Mouse (Mus musculus) ES-Bruce4 (cell line): Measurements from ENCODE around the gene Unc80. TPM values are rescaled to one million over a fixed set of nuclear protein-coding genes. Genes with fewer than 3 reads are reported as not detected.
"Not testable (repeated sequence)": the region's sequence is repeated elsewhere in the genome, so short reads cannot be mapped to it uniquely, and the experiment has no call there.

Experiments
- H3K27ac ChIP-seq: 2 replicates; pipeline ENCODE4 v1.5.1; 2012; ENCODE audit warnings: low read length, inconsistent platforms; ENCODE audit not compliant: insufficient read depth
- H3K27me3 ChIP-seq: 2 replicates; pipeline ENCODE4 v1.6.1; 2012; ENCODE audit warnings: mild to moderate bottlenecking, low read length, inconsistent platforms; ENCODE audit not compliant: control insufficient read depth, poor library complexity, insufficient read depth, severe bottlenecking
- H3K36me3 ChIP-seq: 2 replicates; pipeline ENCODE4 v1.6.1; 2012; ENCODE audit warnings: inconsistent platforms, mild to moderate bottlenecking, low read length, moderate library complexity; ENCODE audit not compliant: control insufficient read depth, poor library complexity, insufficient read depth, severe bottlenecking
- H3K4me1 ChIP-seq: one replicate; pipeline ENCODE4 v1.8.1; 2011; ENCODE audit warnings: low read length; ENCODE audit not compliant: control insufficient read depth, insufficient read depth
- H3K4me3 ChIP-seq: 2 replicates; pipeline ENCODE4 v1.5.1; 2011; ENCODE audit warnings: low read depth, mild to moderate bottlenecking, low read length
- H3K9ac ChIP-seq: 2 replicates; pipeline ENCODE4 v1.6.1; 2012; ENCODE audit warnings: low read depth, mild to moderate bottlenecking, inconsistent platforms; ENCODE audit not compliant: poor library complexity, severe bottlenecking
- H3K9me3 ChIP-seq: replicated peaks from 2 replicates; pipeline ENCODE4 v1.6.1; 2012; ENCODE audit warnings: mild to moderate bottlenecking, low read length, inconsistent platforms; ENCODE audit not compliant: control insufficient read depth, poor library complexity, insufficient read depth, severe bottlenecking
- CTCF ChIP-seq: IDR thresholded peaks from one replicate; pipeline ENCODE4 v1.8.1; 2011; ENCODE audit warnings: low read depth, low read length
- EP300 ChIP-seq: IDR thresholded peaks from 2 replicates; pipeline ENCODE4 v1.6.1; 2011; ENCODE audit warnings: low read depth, low read length; ENCODE audit not compliant: insufficient read depth
- POLR2A ChIP-seq: IDR thresholded peaks from one replicate; pipeline ENCODE4 v1.8.1; 2011; ENCODE audit warnings: low read length; ENCODE audit not compliant: insufficient read depth
- polyA plus RNA-seq: library from polyadenylated mRNA; stranded (reverse); fragments of >200 nt; gene quantifications from 2 replicates; pipeline ENCODE4 v1.2.4, GENCODE M21; 2011; ENCODE audit warnings: low read depth; ENCODE audit not compliant: missing spikeins, insufficient read depth, insufficient read length

Gene Unc80
- polyA plus RNA-seq, 1 experiment, result 0.27 TPM

DNA sequence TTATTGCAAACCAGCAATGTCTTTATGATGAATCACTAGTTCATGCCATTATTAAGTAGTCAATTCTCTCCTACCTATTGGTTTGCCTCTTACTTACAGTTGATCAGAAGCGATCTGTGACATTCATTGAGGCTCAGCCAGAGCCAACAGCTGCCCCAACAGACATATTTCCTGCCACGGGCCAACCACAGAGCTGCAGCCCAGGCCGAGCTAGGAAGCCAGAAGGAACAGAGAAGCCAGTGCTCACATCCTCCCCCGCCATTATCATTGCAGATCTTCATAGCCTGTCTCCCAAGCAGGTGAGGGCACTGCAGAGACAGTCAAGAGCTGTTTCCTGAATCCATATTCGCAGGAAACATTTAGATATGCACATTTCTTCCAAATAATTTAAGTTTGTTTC is 226.1 kb downstream of the Unc80 start:
- H3K36me3 ChIP-seq, result no peaks in the 10 kb centered on the region
- no peaks in the 10 kb centered on the region for H3K27me3 ChIP-seq
- H3K9ac ChIP-seq, result no peak overlapping the region
- H3K4me3 ChIP-seq, result no peak overlapping the region
- H3K9me3 ChIP-seq, result no peaks in the 10 kb centered on the region
- TF ChIP-seq POLR2A, result no peak
- no peak for TF ChIP-seq CTCF
- TF ChIP-seq EP300, result no peak
- peaks cover 2% of the 10 kb centered on the region for H3K4me1 ChIP-seq
- H3K27ac ChIP-seq, result no peak overlapping the region

GRCm38 (mm10) chr1:66695296-66695695 is 227.1 kb downstream of the Unc80 start:
- H3K4me3 ChIP-seq, result no peak overlapping the region
- H3K9me3 ChIP-seq, result no peaks in the 10 kb centered on the region
- no peak overlapping the region for H3K9ac ChIP-seq
- peaks cover 2% of the 10 kb centered on the region for H3K4me1 ChIP-seq
- no peak overlapping the region for H3K27ac ChIP-seq
- no peaks in the 10 kb centered on the region for H3K27me3 ChIP-seq
- no peak for TF ChIP-seq CTCF
- H3K36me3 ChIP-seq, result no peaks in the 10 kb centered on the region

- not testable (repeated sequence) for H3K27me3 ChIP-seq, H3K9me3 ChIP-seq, H3K4me1 ChIP-seq
- 0 out of 2 replicates have a peak, but pooled peaks have one; percentile 8 for TF ChIP-seq EP300
- H3K4me3 ChIP-seq, result peak overlapping the region; percentile 51
- peak overlapping the region; percentile 99 for H3K27ac ChIP-seq
- peaks cover 15% of the 10 kb centered on the region for H3K36me3 ChIP-seq
- H3K9ac ChIP-seq, result 0 out of 2 replicates have a peak overlapping the region, but pooled peaks have one; percentile 27
Measured at GRCm38 (mm10) chr1:66699630-66700029, 231.5 kb downstream of the Unc80 start.

GRCm38 (mm10) chr1:66700149-66700692 is 232.1 kb downstream of the Unc80 start:
- Histone ChIP-seq H3K4me1 (no peaks in the 10 kb centered on the region), H3K4me3 (peak overlapping the region; percentile 45), H3K9me3 (no peaks in the 10 kb centered on the region), H3K9ac (peak overlapping the region; percentile 48; the same call in 1 of the 2 replicates), H3K36me3 (peaks cover 15% of the 10 kb centered on the region), H3K27ac (peak overlapping the region; percentile 100), H3K27me3 (no peaks in the 10 kb centered on the region)
- no peak for TF ChIP-seq CTCF
- no peak for TF ChIP-seq POLR2A
- no peak for TF ChIP-seq EP300

GRCm38 (mm10) chr1:66700693-66701575 is 232.8 kb downstream of the Unc80 start, which contains the start of gene Rpe:
Rpe (plus strand) TSS chr1:66700831.
- H3K4me1 ChIP-seq, result no peaks in the 10 kb centered on the region
- H3K9me3 ChIP-seq, result no peaks in the 10 kb centered on the region
- H3K9ac ChIP-seq, result peak within 1 kb of the TSS; percentile 93
- peak within 1 kb of the TSS; percentile 86 for H3K4me3 ChIP-seq
- H3K36me3 ChIP-seq, result peaks cover 16% of the 10 kb centered on the region
- no peaks in the 10 kb centered on the region for H3K27me3 ChIP-seq
- H3K27ac ChIP-seq, result peak within 1 kb of the TSS; percentile 100
- TF ChIP-seq CTCF (no peak), POLR2A (peak; percentile 74), EP300 (peak; percentile 73)

DNA sequence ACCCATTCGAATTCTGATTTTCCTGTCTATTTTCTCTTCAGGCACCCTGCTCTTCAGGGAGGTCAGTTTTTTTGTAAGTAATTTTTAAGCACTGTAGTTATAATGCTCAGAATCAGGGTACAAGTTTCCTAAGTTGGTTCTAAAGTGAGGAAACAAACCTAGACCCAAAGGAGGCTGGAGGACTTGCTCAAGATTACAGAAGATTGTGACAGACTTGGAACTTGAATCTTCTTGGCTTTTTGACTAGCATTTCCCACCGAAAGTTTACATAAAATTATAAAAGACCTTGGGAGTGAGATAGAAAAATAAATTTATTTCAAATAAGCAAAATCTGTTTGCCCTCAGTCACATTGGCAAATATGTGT is 233.4 kb downstream of the Unc80 start:
- Histone ChIP-seq H3K27ac (peak overlapping the region; percentile 62), H3K4me3 (peak overlapping the region; percentile 86), H3K4me1 (no peaks in the 10 kb centered on the region), H3K9ac (peak overlapping the region; percentile 93), H3K27me3 (no peaks in the 10 kb centered on the region), H3K9me3 (no peaks in the 10 kb centered on the region), H3K36me3 (peaks cover 22% of the 10 kb centered on the region)
- TF ChIP-seq POLR2A, result no peak
- TF ChIP-seq CTCF, result no peak
- no peak for TF ChIP-seq EP300
